Mouse (Mus musculus): Measurements from ENCODE around the gene Gm42417.

Gm42417 gene

DNA sequence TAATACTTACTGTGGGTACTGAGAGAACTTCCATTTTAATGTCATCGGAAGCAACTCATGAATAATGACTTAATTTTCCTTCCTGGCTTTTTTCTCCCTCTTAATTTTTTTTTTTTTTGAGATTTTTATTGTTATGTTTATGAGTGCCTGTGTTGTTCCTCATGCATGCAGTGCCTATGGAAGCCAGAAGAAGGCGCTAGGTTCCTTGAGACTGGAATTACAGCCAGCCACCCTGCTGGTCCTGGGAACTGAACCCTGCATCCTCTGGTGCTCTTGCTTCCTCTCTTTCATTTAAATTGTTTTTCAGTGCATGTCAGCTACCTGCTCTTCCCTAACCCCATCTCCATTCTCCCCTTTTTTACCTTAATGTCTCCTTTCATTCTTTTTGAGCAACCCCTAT is 25.5 kb downstream of the Gm42417 start:
- DNase-seq, result peak; percentile 18

DNA sequence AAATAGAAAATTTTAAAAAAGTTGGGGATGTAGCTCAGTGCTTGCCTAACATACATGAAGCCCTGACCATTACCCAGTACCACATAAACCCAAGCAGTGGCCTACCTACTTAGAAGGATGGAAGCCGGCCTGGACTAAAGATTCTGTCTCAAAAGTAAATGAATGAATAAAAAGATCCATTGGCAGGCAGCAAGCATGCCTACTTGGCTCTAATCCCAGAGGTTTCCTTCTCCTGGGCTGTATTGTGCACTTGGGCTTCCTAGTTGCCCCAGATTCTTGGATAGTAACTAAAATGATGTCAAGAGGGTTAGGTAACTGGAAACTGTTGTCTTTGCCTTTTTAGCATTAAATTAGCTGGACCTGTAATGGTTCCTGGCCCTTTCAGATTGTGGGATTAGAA is 25.9 kb downstream of the Gm42417 start:
- no peak for DNase-seq

DNA sequence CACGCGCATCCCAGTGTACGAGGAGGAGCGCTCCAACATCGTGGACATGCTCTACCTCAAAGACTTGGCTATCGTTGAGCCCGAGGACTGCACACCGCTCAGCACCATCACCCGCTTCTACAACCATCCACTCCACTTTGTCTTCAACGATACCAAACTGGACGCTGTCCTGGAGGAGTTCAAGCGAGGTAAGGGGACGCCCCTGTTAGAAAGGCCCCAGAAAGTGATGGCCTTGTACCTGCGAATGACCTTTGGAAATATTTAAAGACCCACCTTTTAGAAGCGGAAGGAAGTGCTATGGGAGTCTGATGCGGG is 26.3 kb downstream of the Gm42417 start:
- no peak for DNase-seq

DNA sequence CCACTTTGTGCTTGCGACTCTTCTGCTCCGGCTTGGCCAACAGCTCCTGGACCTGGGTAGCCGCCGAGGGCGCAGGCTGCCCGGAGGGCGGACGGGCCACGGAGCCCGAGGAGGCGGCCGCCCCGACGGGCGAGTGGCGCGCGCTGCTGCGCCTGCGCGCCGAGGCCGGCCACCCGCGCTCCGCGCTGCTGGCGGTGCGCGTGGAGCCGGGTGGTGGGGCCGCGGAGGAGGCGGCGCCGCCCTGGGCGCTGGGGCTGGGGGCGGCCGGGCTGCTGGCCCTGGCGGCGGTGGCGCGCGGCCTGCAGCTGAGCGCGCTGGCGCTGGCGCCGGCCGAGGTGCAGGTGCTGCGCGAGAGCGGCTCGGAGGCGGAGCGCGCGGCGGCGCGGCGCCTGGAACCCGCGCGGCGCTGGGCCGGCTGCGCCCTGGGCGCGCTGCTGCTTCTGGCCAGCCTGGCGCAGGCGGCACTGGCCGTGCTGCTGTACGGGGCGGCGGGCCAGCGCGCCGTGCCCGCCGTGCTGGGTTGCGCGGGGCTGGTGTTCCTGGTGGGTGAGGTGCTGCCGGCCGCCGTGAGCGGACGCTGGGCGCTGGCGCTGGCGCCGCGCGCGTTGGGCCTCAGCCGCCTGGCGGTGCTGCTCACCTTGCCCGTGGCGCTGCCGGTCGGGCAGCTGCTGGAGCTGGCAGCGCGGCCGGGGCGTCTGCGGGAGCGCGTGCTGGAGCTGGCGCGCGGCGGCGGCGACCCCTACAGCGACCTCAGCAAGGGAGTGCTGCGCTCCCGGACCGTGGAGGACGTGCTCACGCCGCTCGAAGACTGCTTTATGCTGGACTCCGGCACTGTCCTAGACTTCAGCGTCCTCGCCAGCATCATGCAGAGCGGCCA is 26.9 kb downstream of the Gm42417 start:
- peak; percentile 69 for DNase-seq

DNA sequence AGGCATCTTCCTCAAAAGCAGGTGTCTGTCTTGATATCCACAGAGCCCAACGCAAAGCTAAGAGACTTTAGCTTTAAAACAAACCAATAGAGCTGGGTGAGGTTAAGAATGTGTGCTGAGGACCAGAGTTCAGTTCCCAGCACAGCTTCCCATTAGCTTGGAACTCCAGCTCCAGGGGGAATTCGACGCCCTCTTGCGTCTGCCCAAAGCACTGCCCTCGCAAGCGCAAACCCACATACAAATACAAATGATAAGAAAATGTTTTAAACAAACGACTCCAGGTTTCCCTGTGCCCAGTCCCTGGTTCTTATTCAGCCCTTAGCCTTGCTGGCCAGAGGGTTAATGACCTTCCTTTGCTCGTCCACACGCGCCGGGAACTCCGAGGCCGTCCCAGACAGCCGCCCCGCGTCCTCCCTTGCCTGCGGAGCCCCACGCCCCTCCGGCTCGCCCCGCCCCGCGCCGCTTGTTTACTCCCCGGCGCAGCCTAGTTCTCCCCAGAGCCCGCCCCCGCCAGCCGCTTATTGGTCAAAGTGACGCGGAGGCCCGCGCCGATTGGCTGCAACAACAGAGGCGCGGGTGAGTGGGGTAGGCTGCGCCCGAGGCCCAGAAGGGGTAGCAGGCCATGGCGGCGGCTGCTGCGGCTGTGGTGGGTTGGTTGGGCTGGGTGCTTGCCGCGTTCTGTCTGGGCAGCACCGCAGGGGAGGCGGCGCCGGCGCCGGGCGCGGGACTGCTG is 27.8 kb downstream of the Gm42417 start, which contains the start of gene Cnnm3:
Cnnm3 (plus strand) TSS at position 579 of the 733 bp plus-strand sequence.
- peak; percentile 100 for DNase-seq

DNA sequence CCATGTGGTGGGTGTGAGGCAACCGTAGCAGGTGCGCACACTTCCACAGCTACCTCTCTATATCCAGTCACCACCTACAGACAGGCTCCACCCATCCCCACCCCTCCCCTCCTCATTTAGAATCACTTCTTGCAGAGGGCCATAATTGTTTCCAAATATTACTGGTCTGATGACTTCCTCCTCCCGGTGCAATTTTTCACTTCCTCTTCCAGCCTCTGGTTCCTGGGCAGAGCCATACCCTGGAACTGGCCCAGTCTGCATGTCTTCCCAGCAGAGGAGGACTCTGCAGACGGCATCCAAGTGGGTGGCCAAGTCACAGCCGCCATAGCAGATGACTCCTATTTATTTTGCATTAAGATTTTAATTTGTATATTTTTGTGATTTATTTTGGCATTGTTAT is 31.0 kb downstream of the Gm42417 start:
- no peak for DNase-seq

DNA sequence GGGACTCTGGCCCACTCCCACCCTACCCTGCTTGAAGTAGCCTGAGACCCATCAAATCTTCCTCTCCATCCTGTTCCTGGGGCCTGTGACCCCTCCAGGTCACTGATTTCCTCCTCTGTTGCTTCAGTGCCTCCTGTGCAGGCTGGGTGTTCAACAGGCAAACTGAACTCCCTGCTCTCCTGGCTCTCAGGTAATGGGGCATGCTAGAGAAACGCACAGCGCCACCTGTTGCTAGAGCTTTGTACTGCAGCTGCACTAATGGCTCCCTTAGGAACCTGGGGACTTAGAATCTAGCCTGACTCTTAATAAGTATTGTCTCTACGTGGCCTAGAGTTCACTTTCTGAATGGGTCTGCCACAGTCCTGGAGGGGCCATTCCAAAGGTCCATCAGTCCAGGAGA is 38.0 kb downstream of the Gm42417 start:
- peak; percentile 83 for DNase-seq

DNA sequence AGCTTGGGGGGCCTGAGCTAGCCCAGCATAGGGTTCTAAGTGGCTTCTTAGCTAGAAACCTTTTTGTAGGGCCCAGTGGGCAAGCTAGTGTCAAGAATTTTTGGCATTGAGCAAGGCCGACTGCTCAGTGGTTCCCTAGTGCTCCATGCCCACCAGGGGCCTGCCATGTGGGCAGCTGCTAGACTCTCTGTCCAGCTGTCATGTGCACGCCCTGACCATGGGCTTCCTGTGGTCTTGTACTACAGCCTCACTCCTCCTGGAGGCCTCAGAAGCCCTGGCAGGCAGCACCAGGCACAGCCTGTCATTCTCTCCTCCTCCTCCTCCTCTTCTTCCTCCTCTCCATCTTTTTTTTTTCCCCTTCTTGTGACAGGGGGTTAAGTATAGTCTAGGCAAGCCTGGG is 41.9 kb downstream of the Gm42417 start:
- DNase-seq, result no peak

DNA sequence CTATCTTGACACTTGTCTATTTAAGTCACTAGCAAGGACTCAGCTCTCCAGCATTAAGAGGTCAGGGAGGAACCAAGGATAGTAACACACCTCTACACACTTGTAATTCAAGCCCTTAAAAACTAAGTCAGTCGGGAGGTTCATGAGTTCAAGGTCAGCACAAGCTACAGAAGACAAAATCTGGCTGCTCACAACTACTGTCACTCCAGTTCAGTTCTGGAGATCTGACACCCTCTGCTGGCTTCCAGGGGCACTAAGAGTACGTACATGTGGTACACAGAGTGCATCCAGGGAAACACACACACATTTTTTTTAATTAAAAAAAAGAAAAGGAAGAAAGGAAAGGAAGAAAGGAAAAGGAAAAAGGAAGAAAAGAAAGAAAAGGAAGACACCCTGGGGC is 42.5 kb downstream of the Gm42417 start:
- DNase-seq, result peak; percentile 36

DNA sequence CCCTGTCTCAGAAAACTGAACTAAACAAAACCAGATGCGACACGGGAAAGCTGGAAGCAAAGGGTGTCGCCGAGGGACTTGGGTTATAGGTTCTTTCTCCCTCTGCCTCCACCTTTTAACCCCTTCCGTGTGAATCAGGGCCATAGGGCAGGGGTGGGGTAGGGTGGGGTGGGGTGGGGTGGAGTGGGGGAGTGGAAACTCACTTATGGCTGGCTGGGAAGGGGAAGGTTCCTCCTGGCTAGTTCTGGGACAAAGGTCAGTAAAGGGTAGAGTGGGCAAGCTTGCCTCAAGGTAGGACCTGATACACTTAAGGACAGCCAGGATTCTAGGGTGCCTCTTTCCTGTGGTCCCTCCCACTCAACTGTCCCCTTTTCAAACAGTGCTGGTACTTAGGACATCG is 45.9 kb downstream of the Gm42417 start:
- no peak for DNase-seq

DNA sequence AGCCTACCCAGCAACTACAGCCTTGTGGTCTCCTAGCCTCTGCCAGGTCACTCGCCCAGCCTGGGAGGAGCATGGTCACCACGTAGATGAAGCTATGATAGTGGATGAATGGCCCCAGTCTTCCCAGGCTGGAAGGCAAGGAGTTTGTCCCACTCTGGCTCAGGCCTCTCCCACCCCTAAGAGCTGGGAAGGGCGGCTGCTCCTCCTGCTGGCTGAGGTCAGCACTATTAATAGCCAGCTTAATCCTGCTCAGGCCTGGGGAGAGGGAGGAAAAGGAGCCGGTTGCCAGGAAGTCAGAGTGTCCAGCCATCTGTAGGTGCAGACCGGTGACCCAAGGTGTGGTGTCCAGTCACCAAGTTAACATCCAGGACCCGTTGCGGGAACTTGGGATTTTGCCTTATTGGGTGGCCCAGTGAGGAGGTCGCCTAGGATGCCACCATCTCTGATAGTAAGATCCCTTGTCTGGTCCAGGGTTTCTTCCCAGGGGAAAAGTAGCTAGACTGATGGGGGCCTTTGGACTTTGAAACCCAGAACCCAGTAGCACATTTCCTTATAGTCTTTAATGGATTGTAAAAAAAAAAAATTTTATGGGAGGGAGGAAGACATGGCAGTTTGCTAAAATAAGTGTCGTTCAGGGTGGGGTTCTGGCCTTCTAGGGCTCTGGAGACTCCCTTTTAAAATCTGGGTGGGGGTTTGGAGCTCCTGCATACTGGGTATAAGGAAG is 46.7 kb downstream of the Gm42417 start:
- DNase-seq, result no peak

DNA sequence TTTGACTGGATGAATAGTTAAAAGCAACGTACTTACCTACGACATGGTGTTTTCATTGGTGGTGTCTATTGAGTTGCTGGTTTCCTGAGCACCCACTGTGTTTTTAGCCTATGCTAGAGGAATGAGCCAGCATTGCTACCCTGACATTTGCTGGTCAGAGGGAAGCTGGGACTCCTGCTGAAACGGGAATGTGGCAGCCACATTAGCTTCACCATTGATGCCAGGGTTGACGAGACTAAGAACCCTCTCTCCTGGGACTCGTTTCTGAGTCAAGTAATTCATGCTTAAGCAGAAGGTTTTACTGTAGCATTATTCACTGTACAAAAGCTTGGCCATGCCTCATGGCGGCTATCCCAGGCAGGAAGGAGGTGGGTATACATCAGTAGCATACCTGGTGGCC is 49.6 kb downstream of the Gm42417 start:
- DNase-seq, result no peak

DNA sequence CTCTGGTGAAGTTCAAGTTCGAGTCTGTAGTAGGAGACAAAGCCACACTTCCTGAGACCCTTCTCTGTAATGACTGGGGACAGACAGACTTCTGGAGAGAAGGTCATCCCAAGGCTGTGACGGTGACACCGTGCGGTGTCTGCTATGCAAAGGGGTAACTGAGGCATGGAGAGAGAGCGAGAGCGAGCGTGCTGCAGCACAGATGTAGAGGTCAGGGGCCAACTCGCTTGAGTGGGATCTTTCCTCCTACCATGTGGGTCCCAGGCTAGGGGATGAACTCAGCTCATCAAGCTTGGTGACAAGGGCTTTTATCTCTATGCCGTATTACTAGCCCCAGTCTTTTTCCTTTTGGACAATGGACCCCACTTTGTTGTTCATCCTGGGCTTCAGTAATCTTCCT is 52.1 kb downstream of the Gm42417 start:
- DNase-seq, result no peak

DNA sequence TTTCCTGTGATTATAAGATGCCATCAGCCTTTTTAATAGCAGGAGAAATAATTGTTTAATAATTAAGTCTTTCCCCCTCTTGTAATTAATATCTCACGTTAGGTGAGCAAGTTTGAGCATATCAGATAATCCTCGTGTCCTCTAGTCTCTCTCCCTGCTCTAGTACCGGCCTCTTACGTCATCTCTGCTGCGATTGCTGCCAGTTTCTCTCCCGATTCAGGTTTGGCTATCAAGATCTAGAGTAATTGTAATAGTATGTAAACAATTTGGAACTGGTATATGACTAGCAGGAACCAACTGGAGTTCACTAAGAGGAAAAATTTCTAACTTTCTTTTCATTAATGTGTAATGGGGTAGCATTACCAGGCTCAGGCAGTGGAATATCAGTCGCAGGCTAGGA is 54.1 kb downstream of the Gm42417 start:
- no peak for DNase-seq

DNA sequence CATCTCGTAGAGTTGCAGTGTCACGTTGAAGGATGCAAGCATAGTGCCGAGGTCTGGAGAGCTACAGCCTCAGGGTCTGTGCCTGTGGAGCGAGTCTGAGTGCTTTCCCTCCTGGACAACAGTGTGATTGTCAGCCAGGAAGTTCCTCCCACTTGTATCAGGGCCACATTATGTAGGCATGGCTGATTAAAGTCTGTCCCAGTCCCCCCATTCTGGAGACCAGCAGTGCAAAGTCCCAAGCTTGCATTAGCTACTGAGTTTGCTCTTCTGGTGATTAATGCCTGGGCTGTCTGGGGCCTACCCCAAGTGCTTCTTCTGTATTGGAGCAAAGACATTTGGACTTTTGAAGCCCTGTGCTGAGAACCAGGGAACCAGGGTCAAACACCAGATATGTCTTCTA is 55.4 kb downstream of the Gm42417 start:
- no peak for DNase-seq
